Comparison of ENCODE assay signal across 10 mouse cellular contexts in the genomic region with DNA sequence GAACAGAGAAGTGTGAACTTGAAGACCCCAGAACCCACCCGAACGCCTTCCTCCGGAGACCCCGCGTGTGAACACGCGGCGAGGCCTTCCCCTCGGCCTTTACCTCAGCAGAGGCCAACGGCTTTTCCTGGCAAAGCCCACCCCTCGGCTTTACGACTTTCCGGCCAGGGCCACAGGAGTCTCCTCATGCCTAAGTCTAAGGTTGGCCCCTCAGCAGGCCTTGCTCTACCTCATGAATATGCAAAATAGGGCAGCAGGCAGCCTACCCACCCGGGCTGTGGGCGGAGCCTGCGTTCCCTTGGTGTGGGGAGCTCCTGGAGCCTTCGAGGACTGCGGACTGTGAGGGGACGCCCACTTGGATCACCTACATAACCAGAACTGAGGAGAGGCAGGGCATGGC. TPM values are rescaled to one million over a fixed set of nuclear protein-coding genes. Genes with fewer than 3 reads are reported as not detected.
A peak's percentile ranks its signal among the peaks of the same experiment; 100 is the strongest.
DNase-seq lines count a peak whose midpoint lies in the region; ATAC-seq and TF ChIP-seq lines count a peak whose summit lies in the region.
"Had no signal": no experiment of that assay in that cellular context is flagged by ENCODE, and none has a peak within 500 bp of the region (broad histone marks: within the 10 kb centered on the region; RNA-seq: fewer than 3 reads in every experiment).

A gene (minus strand): TSS at position 128 of the 400 bp plus-strand sequence.

- H3K4me2 ChIP-seq in heart, embryonic 12.5 days, result peak within 1 kb of the TSS; percentile 13
- 0 out of 2 replicates have a peak within 1 kb of the TSS, but pooled peaks have one; percentile 16 for H3K4me2 ChIP-seq in kidney, embryonic 16.5 days (replicated peaks; ENCODE audit: low read depth, low read length)
- H3K4me2 ChIP-seq: neural tube, embryonic 13.5 days had no signal

- H3K4me3 ChIP-seq in heart, embryonic 12.5 days, result no peak within 1 kb of the TSS
- H3K4me3 ChIP-seq in kidney, embryonic 16.5 days (ENCODE audit: low read length), result no peak within 1 kb of the TSS
- no peak within 1 kb of the TSS for H3K4me3 ChIP-seq in layer of hippocampus, adult 2 months
- H3K4me3 ChIP-seq: neural tube, embryonic 13.5 days had no signal

- H3K4me1 ChIP-seq in heart, embryonic 12.5 days (replicated peaks), result 0 out of 2 replicates have a peak, but pooled peaks cover 4% of the 10 kb centered on the region
- H3K4me1 ChIP-seq in kidney, embryonic 16.5 days (ENCODE audit: insufficient read depth, low read length), result no peaks in the 10 kb centered on the region
- H3K4me1 ChIP-seq: neural tube, embryonic 13.5 days had no signal

- no peak within 1 kb of the TSS for H3K27ac ChIP-seq in heart, embryonic 12.5 days (ENCODE audit: poor library complexity, severe bottlenecking)
- H3K27ac ChIP-seq in kidney, embryonic 16.5 days (ENCODE audit: low read length), result no peak within 1 kb of the TSS
- no peak within 1 kb of the TSS for H3K27ac ChIP-seq in layer of hippocampus, adult 2 months
- H3K27ac ChIP-seq: neural tube, embryonic 13.5 days had no signal

- no peak for TF ChIP-seq CTCF in layer of hippocampus, adult 2 months (conservative IDR thresholded peaks at IDR 0.05)

- DNase-seq in heart, postnatal 14 days, result no peak
- DNase-seq in R1 (ENCODE audit: low read depth, low spot score), result peak; percentile 96
- no peak for DNase-seq in cerebellum, postnatal 25 days
- DNase-seq in layer of hippocampus, adult 2 months (ENCODE audit: low spot score in 2 of 2), result no peak
- no peak for DNase-seq in gastrocnemius, postnatal 36 days
- DNase-seq: gastrocnemius, postnatal 25 days had no signal

- ATAC-seq in heart, embryonic 12.5 days (ENCODE audit: insufficient number of reproducible peaks, low FRiP score), result 0 out of 2 replicates have a peak, but pooled peaks have one; percentile 18
- ATAC-seq in kidney, embryonic 16.5 days (ENCODE audit: low FRiP score, low TSS enrichment), result peak; percentile 27; the same call in 1 of the 2 replicates
- ATAC-seq in megakaryocyte-erythroid progenitor cell, adult 5-6 weeks (replicated peaks; ENCODE audit: low FRiP score, low TSS enrichment, poor library complexity, severe bottlenecking), result 0 out of 2 replicates have a peak, but pooled peaks have one; percentile 37

- no peaks in the 10 kb centered on the region for H3K9me3 ChIP-seq in heart, embryonic 12.5 days (replicated peaks)
- H3K9me3 ChIP-seq in kidney, embryonic 16.5 days (ENCODE audit: low read length), result no peaks in the 10 kb centered on the region
- H3K9me3 ChIP-seq: neural tube, embryonic 13.5 days had no signal

- no peaks in the 10 kb centered on the region for H3K36me3 ChIP-seq in heart, embryonic 12.5 days
- no peaks in the 10 kb centered on the region for H3K36me3 ChIP-seq in kidney, embryonic 16.5 days (ENCODE audit: insufficient read depth, low read length)
- H3K36me3 ChIP-seq: neural tube, embryonic 13.5 days had no signal

- 41% methylated on average over 19 of the region's 19 CpGs for WGBS in heart, embryonic 12.5 days
- 47% methylated on average over 19 of the region's 19 CpGs for WGBS in kidney, embryonic 16.5 days

- intact Hi-C loops in heart, postnatal 14 days (cut with DNase I), result no loop called here
- intact Hi-C loops in gastrocnemius, postnatal 36 days (cut with DNase I), result no loop called here

- no peaks in the 10 kb centered on the region for H3K27me3 ChIP-seq in heart, embryonic 12.5 days (replicated peaks)
- H3K27me3 ChIP-seq in kidney, embryonic 16.5 days (ENCODE audit: insufficient read depth, low read length), result no peaks in the 10 kb centered on the region
- H3K27me3 ChIP-seq: neural tube, embryonic 13.5 days had no signal

- H3K9ac ChIP-seq in heart, embryonic 12.5 days, result no peak within 1 kb of the TSS
- no peak within 1 kb of the TSS for H3K9ac ChIP-seq in kidney, embryonic 16.5 days (replicated peaks; ENCODE audit: low read length)
- H3K9ac ChIP-seq: neural tube, embryonic 13.5 days had no signal

RNA-seq across cellular contexts. Expression of the gene that starts here (rescaled TPM):
- polyA plus RNA-seq in heart, embryonic 12.5 days (2016; fragmentation: Nextera tagmentation; extraction: Ambion mirVana), result 0.38 and 0.41 TPM in 2 replicates
- not detected for total RNA-seq in heart, postnatal 14 days (2021)
- polyA plus RNA-seq in kidney, embryonic 16.5 days (2015; fragmentation: Nextera tagmentation; extraction: Ambion mirVana), result 0.51 and 0.66 TPM in 2 replicates
- total RNA-seq in megakaryocyte-erythroid progenitor cell, adult 5-6 weeks (2014; fragmentation: Nextera tagmentation), result not detected in 2 replicates
- total RNA-seq in megakaryocyte-erythroid progenitor cell, adult 5-6 weeks (2017), result 0.42 and 0.66 TPM in 2 replicates
- not detected for total RNA-seq in layer of hippocampus, adult 2 months (2021)
- not detected for total RNA-seq in gastrocnemius, postnatal 36 days (2021)
- total RNA-seq: gastrocnemius, postnatal 25 days had no signal

Comparison
In these comparisons a context has a peak if more than half of its experiments do, and no peak if none do; other contexts are left out.
1. Peak in ATAC-seq and H3K4me2 ChIP-seq in heart, embryonic 12.5 days; RNA of the gene not detected or under 1 TPM.
2. Peak in ATAC-seq and H3K4me2 ChIP-seq in kidney, embryonic 16.5 days; RNA of the gene not detected or under 1 TPM.
3. Peak in ATAC-seq in megakaryocyte-erythroid progenitor cell, adult 5-6 weeks; RNA of the gene not detected or under 1 TPM.